8 mouse cellular contexts compared by ENCODE assay signal in the genomic region with DNA sequence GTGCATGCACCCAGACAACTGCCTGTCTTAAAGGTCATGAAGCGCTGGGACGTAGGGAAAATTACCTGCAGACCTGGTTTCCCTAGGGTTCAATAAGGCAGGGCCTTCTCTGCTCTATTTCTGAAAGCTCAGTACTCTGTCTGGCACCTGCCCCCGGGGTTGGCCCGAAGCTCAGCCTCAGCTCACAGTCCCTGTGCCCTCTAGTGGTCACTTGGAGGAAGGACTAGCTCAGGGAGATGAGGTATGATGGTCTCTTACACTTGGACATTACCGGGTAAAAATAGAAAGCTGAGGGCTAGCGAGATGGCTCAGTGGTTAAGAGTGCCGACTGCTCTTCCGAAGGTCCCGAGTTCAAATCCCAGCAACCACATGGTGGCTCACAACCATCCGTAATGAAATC. TPM values are rescaled to one million over a fixed set of nuclear protein-coding genes. Genes with fewer than 3 reads are reported as not detected.
A peak's percentile ranks its signal among the peaks of the same experiment; 100 is the strongest.
DNase-seq lines count a peak whose midpoint lies in the region; ATAC-seq lines count a peak whose summit lies in the region.

No protein-coding gene starts in this region.

- H3K36me3 ChIP-seq in hindbrain, embryonic 13.5 days: no peaks in the 10 kb centered on the region
- no peaks in the 10 kb centered on the region for H3K36me3 ChIP-seq in macrophage (ENCODE audit: inconsistent target)

- WGBS in hindbrain, embryonic 13.5 days: 19% methylated on average over 10 of the region's 10 CpGs
- 17% methylated on average over 6 of the region's 10 CpGs for WGBS in macrophage (ENCODE audit: missing documents)

- 0 out of 2 replicates have a peak, but pooled peaks have one; percentile 49 for ATAC-seq in hindbrain, embryonic 13.5 days (ENCODE audit: low FRiP score)

- no peaks in the 10 kb centered on the region for H3K4me1 ChIP-seq in hindbrain, embryonic 13.5 days (replicated peaks)

- peak; percentile 77 for DNase-seq in NIH3T3 (ENCODE audit: low read depth)
- peak; percentile 86 for DNase-seq in cerebellum, adult 9-11 months
- peak; percentile 28 to 36 for DNase-seq in frontal cortex, postnatal 25 days (ENCODE audit: low spot score in 2 of 2)
- DNase-seq in layer of hippocampus, postnatal 36 days: peak; percentile 36 to 47
- peak; percentile 60 for DNase-seq in retina, postnatal 7 days (ENCODE audit: low read depth, low spot score)
- DNase-seq in urinary bladder, postnatal 36 days (ENCODE audit: low spot score in 2 of 2): peak; percentile 47 to 70

- no peaks in the 10 kb centered on the region for H3K9me3 ChIP-seq in hindbrain, embryonic 13.5 days

- H3K9ac ChIP-seq in hindbrain, embryonic 13.5 days: no peak overlapping the region

- H3K27ac ChIP-seq in hindbrain, embryonic 13.5 days: no peak overlapping the region
- H3K27ac ChIP-seq in macrophage: peak overlapping the region; percentile 75

- H3K4me3 ChIP-seq in hindbrain, embryonic 13.5 days: no peak overlapping the region
- no peak overlapping the region for H3K4me3 ChIP-seq in macrophage (ENCODE audit: inconsistent target)

- H3K27me3 ChIP-seq in hindbrain, embryonic 13.5 days: 0 out of 2 replicates have a peak, but pooled peaks cover 4% of the 10 kb centered on the region

- H3K4me2 ChIP-seq in hindbrain, embryonic 13.5 days: no peak overlapping the region

- no peaks in the 10 kb centered on the region for H3K79me2 ChIP-seq in macrophage (ENCODE audit: inconsistent target)

RNA-seq across cellular contexts. Expression of a gene that starts 23.0 kb away (rescaled TPM):
- polyA plus RNA-seq in hindbrain, embryonic 13.5 days (2015; fragmentation: Nextera tagmentation; extraction: Ambion mirVana): 27.8 and 34.1 TPM in 2 replicates
- 100 to 1,000 TPM; 157 to 160 TPM for total RNA-seq in layer of hippocampus, postnatal 36 days (2021)
- total RNA-seq in macrophage (2018; cell fraction: chromatin; rRNA removed): 100 to 1,000 TPM; 242 to 371 (median 322) TPM
- total RNA-seq in macrophage (2018; cell fraction: cytosol; rRNA removed): 10 to 100 TPM; 48.1 to 71.6 (median 62.1) TPM
- 100 to 1,000 TPM; 117 to 266 (median 159) TPM for total RNA-seq in macrophage (2018; cell fraction: nucleus; rRNA removed)
- 46.1 to 73.0 TPM (median 65.1 TPM) in 3 replicates for polyA plus RNA-seq in macrophage (2018)

Comparison
In these comparisons a context has a peak if more than half of its experiments do, and no peak if none do; other contexts are left out.
1. DNase-seq: peak in every context shown above with its lines; median percentile 86 in cerebellum, adult 9-11 months; 77 in NIH3T3; 60 in retina, postnatal 7 days; 58 in urinary bladder, postnatal 36 days; 42 in layer of hippocampus, postnatal 36 days; 32 in frontal cortex, postnatal 25 days.